Mouse (Mus musculus) adrenal gland, adult 8-10 months (tissue): ENCODE measurements around the gene A4galt. TPM values are rescaled to one million over a fixed set of nuclear protein-coding genes. Genes with fewer than 3 reads are reported as not detected.
"Not testable (repeated sequence)": the region's sequence is repeated elsewhere in the genome, so short reads cannot be mapped to it uniquely, and the experiment has no call there.

Experiments
- DNase-seq: peaks from one replicate; pipeline ENCODE4 v3.0.0; 2022
- total RNA-seq, 4 experiments: library from RNA; stranded (reverse); gene quantifications; 2 replicates each; pipeline ENCODE4 v1.2.4; 2022

The A4galt gene
- total RNA-seq, result 10 to 100 TPM in 3 of 4 experiments, 1 to 10 TPM in 1; 8.1 to 18.4 (median 12.7) TPM

DNA sequence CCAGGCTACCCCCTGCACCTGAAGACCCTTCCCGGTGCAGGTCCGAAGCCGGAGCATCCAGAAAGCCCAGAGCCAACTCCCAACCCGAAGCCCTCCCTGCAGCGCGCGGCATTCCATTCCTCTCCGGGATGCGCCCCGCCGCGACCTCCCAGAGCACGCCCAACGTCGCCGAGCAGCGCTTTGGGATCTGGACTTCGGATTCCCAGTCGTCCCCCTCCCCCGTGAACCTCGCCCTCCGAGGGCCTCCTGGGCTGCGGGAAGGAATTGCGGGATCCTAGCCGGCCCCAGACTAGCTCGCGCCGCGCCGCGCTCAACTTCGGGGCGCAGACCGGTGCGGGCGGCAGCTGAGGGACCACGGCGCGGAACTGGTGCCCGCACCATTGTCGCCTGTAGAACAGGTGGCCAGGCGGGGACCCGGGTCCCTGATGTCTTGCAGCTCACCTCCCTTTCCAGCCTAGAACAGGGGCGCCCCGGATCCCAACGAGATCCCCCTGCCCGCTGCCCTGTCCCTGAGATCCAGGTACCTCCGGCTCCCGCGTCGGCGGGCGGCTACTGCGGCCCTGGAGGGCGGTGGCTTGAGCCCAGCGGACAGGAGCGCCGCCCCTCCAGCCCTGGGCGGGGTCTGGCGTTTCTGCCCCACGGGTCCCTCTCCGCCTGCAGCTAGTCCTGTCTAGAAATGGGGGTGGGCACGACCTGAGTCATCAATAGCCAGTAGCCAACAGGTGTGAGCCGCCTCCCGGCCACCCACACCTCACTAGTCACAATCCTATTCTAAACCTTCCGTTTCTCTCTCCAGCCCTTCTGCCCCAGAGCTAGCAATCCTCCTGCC lies at the start of gene A4galt:
TSS of gene A4galt (minus strand) at position 599 of the 829 bp plus-strand sequence.
- no peak for DNase-seq

DNA sequence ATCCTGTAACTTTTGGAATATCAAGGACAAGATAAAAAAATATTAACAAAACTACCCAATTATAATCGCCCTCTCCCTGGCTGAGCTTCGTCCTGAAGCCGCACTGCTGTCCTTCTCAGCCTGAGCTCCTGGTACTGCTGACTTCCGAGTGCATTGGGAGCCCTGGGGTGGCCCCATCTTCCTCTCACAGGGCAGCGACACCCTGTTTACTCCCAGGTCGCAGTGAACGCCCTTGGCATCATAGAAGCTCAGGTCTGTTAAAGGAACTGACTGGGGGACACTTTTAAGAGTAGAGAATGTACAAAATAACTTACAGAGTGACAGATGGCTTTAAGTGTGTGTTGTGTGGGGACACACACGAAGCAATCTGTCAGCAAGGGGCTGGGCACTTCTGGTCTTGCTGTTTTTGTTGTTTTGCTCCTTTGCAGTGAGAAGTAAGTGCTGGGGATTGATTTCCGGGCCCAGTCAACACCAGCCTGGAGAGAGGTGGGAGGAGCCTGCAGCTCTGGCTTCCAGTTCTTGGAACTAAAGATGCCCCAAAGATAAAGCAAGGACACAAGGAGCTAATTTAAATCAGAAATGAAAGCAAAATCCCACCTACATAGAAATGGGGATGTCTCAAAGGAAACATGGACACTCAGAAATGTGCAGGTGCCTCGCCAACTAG lies 48.5 kb upstream of the A4galt start:
- DNase-seq, result no peak

- DNase-seq, result no peak
Measured at GRCm38 (mm10) chr15:83299450-83299849, 47.9 kb upstream of the A4galt start.

GRCm38 (mm10) chr15:83298810-83299209 lies 47.2 kb upstream of the A4galt start:
- DNase-seq, result no peak

- DNase-seq, result no peak
Measured at GRCm38 (mm10) chr15:83298313-83298712, 46.7 kb upstream of the A4galt start.

GRCm38 (mm10) chr15:83296771-83297311 lies 45.3 kb upstream of the A4galt start:
- DNase-seq, result no peak

DNA sequence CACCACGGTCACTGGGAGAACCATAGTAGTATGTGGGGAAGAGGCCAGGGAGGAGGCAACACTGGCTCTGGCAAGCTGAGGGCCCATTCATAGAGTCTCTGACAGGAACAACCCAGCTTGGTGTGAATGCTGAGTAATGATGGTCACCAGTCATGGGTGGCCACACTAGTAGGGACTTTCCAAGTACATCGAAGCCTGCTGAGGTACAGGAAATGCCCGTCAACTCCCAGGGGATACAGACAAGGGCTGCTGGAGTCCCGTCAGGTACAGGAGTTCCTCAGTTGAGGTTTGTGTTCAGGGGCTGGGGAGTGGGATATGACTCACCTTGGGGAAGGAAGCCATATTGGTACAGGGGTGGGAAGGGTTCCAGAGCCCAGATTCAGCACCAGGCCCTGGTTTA lies 44.5 kb upstream of the A4galt start:
- no peak for DNase-seq

DNA sequence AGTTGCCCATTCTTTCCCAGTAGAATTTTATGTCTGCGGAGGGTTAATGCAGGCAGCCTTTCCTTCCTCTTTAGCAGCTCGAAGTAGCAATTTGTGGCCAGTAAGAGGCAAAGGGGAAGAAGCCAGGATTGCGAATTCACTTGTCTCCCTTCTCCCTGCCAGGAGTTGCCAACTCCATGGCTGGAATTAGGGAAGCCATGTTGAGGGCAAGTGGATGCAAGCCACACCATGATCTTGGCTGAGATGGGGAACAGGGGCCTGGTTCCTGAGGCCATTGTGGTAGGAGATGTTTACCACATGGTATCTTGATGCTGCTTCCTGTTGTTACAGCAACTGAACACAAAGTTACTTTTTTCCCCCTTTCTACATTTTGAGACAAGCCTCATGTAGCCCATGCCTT lies 43.4 kb upstream of the A4galt start:
- DNase-seq, result no peak

DNA sequence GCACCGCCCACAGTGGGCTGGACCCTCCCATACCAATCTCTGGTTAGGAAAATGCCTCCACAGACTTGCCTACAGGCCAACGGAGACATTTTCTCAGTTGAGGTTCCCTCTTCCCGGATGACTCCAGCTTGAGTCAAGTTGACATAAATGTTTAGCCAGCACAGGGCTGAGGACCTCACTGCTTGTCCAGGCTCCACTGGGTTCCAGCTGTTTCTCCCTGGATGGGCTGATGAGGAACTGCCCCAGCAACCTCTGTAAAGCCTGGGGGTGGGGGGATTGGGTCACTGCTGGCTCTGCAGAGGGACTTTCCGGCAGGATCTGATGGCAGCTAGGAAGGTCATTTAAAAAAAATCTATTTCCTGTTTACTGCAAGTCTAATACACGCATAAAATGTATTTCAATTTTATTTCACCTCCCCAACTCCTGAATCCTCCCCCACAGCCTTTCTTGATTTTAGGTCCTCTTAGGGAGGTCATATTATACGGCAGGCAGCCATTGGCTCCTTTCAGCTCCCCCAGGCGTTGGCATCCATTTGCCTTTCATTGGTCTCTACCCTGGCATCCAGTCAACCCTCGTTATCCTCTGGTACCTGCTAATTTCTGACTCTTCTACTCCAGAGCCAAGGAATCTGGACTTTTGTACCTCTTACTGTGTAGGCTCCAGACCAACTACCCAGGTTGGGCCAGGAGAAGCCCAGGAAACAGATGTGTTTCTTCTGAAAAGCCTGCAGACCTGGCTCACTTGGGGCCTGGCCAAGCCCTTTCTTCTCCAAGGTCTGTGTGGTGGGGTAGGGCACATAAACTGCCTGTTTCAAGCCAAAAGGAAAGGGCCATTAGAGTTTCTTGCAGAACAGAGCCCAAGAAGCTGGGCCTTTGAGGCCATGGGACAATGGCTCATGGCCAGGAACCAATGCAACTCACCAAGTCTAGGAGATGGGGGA lies 42.4 kb upstream of the A4galt start:
- no peak for DNase-seq

DNA sequence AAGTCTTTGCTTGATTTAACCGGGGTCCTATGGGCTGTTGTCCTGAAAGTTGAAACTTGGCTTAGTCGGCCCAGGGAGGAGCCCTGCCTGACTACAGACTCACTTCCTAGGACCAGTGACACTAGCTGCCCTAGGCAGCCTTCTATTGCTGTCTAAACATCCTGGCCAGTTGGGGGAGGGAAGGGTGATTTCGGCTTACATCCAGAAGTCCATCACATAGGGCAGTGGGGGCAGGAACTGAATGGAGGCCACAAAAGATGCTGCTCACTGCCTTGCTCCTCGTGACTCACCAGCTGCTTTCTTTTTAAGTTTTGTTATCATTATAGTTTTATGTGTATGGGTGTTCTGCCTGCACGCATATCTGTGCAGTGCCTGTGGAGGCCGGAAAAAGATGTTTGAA lies 41.6 kb upstream of the A4galt start:
- DNase-seq, result no peak

GRCm38 (mm10) chr15:83292261-83293056 lies 40.9 kb upstream of the A4galt start:
- no peak for DNase-seq

GRCm38 (mm10) chr15:83290899-83291298 lies 39.3 kb upstream of the A4galt start:
- no peak for DNase-seq

GRCm38 (mm10) chr15:83284828-83285227 lies 33.3 kb upstream of the A4galt start:
- no peak for DNase-seq

- no peak for DNase-seq
Measured at GRCm38 (mm10) chr15:83282397-83282796, 30.8 kb upstream of the A4galt start.

DNA sequence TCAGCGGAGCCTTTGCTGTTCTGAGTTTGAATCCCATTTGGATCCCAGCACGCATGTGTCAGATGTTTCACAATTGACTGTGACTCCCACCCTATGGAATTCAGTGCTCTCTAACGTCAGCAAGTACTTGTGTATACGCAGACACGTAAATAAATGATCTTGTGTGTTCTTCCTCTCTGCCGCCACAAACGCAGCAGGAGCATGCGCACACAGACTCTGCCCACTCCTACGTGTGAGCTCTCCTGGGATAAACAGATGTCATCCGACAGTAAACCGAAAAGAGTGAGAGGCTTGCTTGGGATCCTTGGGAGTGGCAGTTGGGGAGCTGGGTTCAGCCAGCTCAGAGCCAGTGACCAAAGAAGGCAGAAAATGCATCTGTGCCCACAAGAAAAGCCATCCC lies 29.7 kb upstream of the A4galt start:
- no peak for DNase-seq

DNA sequence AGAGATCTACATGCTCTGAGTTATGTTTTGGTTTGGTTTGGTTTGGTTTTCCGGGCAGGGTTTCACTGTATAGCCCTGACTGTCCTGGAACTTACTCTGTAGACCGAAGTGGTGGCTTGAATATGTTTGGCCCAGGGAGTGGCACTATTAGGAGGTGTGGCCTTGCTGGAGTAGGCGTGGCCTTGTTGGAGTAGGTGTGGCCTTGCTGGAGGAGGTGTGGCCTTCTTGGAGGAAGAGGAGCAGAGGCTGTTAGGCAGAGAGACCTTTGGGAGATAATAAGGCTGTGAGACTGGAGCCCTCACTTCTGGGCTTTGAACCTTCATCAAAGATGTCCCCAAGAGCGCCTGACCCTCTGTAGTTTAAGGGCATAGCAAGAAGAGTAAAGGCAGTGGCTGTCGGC lies 27.0 kb upstream of the A4galt start:
- no peak for DNase-seq

- DNase-seq, result peak; percentile 70
Measured at GRCm38 (mm10) chr15:83277451-83277850, 25.9 kb upstream of the A4galt start.

GRCm38 (mm10) chr15:83274237-83274636 lies 22.7 kb upstream of the A4galt start:
- DNase-seq, result not testable (repeated sequence)

DNA sequence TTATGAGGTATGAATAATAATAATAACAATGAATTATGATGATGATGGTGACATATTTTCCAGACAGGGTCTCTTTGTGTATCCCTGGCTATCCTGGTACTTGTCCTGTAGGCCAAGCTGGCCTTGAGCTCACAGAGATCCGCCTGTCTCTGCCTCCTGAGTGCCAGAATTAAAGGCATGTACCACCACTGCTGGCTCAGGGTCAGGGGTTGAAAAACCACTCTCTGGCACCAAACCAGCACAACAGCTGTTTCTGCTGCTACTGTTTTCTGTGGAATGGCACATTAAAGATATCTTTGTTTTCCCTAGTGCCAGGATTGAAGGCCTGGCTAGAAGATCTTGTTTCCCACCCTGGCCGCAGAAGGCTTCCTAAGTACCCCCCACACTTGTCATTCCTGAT lies 21.4 kb upstream of the A4galt start:
- DNase-seq, result no peak

DNA sequence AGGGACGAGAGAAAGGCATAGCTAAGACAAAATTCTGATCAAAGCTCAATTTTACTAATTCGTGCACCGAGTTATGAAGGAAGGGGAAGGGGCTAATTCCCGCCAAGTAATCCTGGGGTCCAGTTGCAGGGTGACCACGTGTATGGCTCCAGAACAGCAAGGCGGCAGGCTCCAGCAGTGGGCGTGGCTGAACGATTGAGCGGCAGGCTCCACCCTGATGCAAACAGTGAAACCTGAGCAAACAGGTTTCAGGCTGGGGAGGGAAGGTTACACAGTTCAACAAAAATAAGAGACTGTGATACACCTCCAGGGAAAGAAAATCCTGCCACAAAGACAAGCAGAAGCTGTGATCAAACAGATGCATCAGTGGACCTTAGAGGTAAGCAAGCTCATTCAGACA lies 19.6 kb upstream of the A4galt start:
- DNase-seq, result not testable (repeated sequence)

GRCm38 (mm10) chr15:83269985-83270384 lies 18.4 kb upstream of the A4galt start:
- DNase-seq, result peak; percentile 61

DNA sequence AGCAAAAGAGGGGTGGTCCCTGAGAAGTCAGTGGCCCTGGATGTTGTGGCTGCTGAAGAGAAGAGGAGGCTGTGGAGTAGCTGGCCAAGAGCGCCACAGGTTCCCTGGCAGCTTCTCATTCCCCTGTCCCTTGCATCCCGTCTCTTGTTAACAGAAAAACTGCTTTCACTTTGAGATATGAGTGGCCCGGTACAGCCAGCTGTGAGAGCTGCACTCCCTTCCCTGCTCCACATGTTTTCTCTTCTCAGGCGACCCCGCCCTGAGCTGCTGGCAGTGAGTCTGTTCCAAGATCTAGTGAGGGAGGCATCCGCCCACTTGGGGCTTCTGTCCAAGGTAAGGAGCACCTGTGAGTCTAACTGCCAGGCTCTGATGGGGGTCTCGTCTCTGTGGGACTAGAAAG lies 16.9 kb upstream of the A4galt start:
- DNase-seq, result not testable (repeated sequence)
